Mouse (Mus musculus) right cerebral cortex, adult 2 months (tissue): ENCODE results near the gene Zdhhc14.
"Not testable (repeated sequence)": the region's sequence is repeated elsewhere in the genome, so short reads cannot be mapped to it uniquely, and the experiment has no call there.

Experiments used
- DNase-seq, 2 experiments: peaks; one replicate each; pipeline ENCODE4 v3.0.0; 2021 to 2022; ENCODE audit warnings: low spot score in 2 of 2

Gene Zdhhc14

DNA sequence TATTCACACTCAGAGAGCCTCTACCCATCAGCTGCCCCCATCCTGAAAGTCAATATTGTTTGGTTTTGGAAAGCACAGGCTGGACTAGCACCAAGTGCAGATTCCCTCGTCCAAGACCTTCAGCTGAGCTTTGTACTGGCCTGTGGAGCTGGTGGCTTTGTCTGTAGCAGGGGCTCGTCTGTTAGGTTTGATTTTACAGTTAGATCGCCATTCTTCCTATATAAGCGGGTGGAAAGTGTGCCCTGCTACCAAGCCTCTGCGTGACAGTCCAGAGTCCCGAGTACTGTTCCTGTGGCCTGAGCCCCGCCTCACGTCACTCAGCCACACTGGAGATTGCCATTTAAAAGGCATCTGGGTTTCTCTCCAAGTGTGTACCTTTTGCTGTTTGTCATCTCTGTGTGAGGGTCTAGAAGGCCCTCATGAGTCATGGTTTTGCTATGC is 113.8 kb downstream of the Zdhhc14 start:
- DNase-seq: no peak

DNA sequence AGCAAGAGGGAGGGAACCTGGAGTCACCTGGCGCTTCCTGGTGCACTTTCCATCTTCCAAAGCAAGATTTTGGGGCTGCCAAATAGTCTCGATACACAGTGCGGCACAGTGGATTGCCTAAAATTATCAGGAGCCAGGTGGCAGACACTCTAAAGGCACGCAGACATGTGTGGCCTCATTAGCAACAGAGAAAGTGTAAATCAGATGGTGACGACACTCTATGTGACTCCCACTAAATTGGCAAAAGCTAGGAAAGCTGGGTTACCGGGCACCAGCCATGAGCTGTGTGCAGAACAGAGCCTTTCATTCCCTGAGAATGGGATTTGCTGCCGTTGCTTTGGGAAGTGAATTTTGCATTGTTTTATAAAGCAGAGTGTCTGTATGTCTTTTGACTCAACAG is 115.0 kb downstream of the Zdhhc14 start:
- peak; percentile 23 to 29 for DNase-seq

DNA sequence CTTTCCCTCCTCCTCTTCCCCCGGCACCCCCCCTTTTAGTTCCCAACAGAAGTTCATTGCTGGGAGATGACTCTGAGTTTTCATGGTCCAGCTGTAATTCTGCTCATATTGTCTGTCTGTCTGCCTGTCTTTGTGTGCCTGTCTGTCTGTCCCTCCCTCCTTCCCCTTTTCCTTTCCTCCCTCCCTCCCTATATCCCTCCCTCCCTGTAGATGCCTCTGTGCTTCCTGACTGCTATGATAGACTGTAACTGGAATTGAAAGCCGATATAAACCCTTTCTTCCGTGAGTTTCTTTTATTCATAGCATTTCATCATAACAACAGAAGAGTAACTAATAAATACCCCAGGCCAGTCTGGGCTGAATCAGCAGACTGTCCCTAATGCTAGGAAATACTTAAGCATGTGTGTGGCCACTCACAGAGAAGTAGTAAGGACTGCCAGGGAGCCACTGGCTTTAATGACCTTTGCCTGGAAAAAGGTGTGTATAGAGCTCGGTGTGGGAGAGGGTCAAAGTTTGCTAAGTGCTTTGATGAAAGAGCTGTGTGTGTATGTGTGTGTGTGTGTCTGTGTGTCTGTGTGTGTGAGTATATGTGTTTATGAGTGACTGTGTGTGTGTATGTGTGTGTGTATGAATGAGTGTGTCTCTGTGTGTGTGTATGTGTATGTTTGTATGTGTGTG is 117.7 kb downstream of the Zdhhc14 start:
- no peak for DNase-seq

DNA sequence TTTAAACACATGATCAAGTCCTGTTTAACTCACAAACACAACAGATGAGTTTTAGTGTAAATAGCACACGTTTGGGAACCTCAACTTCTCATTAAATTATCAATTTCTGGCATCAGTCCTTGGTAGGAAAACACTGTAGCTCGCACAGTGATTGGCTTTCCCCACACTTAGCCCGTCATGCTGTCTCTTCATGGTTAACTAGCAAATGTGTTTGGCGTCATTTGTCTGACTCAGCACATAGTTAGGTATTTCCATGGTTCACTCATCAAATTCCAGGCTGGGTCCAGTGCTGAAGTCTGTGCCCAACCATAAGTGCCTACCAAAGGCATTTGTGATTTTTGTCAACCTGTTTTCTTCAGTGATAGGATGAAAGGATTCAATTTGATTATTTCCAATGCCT is 119.9 kb downstream of the Zdhhc14 start:
- DNase-seq: no peak

DNA sequence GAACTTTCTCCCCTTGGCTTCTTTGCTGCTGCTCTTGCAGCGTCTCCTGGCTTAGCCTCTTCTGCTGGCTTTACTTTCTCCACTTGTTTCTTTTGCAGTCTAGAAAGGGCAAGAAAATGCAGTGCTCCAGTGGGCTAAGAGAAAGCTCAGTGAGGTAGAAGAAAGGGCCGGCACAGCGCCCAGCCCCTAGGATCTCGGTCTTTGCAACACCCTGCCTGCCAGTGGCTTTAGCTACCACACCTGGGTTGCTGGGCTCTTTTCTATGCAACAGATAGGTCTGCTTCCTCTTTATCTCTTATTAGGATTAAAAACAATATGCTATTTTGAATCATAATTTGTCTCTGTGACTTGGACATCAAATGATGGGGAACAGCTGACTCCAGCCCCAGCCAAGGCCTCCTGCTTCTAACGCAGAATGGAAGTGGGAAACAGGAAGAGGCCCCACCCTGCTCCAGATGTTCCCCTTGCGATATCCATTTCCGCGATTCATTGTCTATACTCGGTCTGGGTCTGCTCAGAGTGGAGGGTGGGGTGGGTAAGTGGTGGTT is 122.5 kb downstream of the Zdhhc14 start:
- DNase-seq: no peak

DNA sequence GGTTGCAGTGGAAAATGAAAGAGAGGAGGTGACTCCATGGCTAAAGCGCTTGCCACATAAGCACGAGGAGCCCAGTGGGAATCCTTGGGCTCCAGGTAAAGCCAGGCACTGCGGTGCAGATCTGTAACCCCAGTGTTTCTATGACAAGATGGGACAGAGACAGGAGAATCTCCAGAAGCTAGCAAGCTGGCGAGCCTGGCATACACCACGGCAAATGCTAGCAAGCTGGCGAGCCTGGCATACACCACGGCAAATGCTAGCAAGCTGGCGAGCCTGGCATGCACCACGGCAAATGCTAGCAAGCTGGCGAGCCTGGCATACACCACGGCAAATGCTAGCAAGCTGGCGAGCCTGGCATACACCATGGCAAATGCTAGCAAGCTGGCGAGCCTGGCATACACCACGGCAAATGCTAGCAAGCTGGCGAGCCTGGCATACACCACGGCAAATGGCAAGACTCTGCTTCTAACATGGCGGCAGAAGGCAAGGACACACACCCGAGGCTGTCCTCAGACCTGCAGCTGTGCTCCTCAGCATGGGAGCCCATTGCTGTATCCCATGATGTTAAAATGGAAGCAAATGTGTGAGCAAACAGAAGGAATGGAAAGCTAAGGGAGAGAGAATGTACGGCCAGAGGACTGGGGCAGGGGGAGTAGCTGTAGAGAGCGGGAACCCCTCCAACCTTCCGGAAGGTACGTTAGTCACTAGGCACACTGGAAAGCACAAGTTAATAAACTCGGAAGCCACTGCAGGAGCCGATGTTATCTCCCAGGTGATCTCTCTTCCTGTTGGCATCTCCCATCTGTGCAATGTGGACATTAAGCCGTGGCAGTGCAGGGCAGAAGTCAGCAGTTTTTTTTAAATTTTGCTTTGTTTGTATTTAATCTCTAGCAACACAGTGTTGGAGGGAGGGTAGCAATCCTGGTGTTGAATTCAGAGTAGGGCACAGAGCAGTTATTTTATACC is 129.6 kb downstream of the Zdhhc14 start:
- DNase-seq: no peak

DNA sequence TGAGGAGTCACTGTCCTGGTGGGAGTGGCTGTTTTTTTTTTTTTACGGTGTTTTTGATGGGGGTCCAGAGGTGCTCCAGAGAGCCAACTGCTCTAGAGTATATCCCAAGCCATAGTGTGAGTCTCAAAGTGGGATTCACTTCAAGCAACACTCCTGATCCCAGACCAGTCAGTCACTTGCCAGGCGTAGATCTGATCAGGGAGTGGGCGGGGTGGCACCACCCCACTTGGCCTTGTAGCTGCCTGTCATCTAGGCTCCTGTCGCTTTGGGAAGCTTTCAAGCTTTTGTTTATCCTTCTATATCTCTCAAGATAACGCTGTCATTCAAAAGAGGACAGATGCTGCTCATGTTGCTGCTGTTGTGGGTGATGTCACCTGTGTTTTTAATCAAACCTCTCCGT is 130.4 kb downstream of the Zdhhc14 start:
- no peak for DNase-seq

DNA sequence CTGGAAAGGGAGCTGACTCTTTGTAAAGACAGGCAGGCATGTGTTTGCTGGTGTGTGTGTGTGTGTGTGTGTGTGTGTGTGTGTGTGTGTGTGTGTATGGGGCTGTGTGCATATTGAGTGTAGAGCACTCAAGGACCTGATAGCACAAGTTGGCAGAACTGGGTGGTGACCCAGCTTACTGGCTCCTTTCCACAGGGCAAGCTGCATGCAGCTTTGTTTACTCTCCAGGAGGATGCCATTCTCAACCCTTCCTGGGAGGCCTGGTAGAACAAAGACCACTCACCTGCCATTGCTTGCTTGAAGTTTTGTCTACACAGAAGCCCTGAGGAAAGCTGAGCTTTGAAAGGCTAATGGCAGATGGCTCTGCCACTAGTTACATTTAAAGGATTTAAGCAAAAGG is 130.8 kb downstream of the Zdhhc14 start:
- no peak for DNase-seq

DNA sequence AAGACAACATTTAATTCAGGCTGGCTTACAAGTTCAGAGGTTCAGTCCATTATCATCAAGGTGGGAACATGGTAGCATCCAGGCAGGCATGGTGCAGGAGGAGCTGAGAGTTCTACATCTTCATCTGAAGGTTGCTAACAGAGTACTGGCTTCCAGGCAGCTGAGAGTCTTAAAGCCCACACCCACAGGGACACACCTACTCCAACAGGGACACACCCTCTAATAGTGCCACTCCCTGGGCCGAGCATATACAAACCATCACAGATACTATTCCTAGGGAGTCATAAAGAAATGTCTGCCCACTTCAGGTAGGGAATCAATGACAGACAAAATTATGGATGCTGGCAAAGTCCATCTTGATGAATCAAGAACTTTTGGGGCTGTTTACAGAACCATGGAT is 132.5 kb downstream of the Zdhhc14 start:
- DNase-seq: not testable (repeated sequence)

DNA sequence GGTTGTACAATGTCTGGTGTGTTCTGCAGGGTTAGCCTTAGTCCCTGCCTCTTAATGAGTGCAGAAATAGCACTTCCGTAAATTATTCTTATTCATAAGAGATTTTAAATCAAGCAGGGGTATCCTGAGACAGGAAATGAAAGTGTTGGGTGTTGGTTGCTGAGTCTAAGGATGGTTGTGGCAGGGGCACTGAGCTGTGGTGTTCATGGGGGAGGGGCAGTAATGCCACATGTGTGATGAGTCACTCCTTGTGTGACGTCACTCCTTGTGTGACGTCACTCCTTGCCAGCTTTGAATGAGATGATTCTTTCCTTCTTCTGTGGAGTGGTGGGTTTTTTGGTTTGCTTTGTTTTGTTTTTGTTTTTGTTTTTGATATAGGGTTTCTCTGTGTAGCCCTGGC is 134.0 kb downstream of the Zdhhc14 start:
- DNase-seq: no peak

DNA sequence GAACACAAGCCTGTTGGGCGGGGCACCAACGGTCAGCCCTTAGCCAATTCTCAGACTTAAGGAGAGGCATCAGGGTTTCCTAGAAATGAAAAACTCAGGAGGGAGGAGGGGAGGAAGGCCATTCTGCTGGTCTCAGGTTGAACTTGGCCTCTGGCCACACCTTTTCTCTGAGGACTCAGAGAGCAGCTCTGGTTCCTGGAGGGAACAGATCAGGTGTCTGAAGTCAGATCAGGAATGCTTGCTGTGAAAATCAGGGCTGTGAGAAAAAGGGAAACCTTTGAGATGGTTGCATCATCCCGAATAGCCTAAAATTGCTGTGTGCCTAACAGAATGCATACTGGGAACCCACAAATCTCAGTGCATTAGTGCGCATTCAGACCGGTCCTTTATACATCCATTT is 135.3 kb downstream of the Zdhhc14 start:
- DNase-seq: no peak

DNA sequence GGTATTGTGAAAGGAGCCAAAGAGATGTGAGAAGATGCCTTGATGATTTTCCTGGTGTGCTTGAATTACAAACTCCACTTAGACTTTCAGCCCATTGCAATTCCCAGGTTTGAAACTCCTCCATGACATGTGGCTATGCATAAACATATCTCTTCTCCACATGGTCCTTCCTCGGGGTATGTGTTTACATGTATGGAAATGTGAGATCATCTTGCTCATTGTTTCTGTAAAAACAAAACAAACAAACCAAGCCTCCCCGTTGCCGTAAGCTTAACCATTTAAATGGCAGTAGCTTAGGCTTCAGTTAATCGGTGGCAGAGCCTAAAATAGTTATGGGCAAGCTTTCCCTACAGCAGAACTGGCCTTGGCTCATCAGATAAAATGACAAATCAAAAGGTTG is 137.3 kb downstream of the Zdhhc14 start:
- DNase-seq: no peak

DNA sequence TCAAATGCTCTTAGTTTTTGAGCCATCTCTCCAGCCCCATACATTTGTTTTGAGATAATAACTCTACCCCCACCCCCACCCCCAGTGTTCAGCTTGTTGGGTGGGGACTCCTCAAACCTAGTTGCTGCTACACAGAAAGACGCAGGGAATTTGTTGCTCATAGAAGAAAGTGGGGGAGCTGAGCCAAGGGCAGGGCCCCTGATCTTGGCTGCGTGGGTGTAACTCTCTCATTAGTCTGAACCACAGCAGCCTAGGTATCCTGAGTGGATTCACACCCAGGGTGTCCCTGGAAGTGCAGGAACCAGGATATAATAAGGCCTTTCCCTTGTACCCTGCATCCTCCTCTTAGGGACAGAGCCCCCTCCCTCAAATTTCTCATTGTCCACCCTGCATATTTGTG is 142.9 kb downstream of the Zdhhc14 start:
- DNase-seq: no peak

DNA sequence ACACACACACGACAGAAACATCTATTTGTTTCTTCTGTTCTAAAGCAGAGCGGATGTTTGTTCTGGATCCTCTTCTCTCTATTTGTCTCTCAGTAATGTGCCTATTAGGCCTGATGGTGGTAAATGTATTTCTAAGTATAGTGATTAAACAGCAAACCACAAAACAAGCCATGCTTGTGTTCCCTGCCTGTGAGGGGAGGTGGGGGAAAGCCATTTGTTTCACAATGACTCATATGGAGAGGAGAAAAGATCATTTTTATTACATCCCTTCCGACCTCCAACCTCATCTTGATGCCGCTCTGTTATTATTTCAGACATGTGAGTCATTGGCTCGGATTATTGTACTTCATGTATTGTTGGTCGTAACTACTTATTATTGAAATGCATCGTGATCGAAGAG is 149.1 kb downstream of the Zdhhc14 start:
- DNase-seq: no peak

DNA sequence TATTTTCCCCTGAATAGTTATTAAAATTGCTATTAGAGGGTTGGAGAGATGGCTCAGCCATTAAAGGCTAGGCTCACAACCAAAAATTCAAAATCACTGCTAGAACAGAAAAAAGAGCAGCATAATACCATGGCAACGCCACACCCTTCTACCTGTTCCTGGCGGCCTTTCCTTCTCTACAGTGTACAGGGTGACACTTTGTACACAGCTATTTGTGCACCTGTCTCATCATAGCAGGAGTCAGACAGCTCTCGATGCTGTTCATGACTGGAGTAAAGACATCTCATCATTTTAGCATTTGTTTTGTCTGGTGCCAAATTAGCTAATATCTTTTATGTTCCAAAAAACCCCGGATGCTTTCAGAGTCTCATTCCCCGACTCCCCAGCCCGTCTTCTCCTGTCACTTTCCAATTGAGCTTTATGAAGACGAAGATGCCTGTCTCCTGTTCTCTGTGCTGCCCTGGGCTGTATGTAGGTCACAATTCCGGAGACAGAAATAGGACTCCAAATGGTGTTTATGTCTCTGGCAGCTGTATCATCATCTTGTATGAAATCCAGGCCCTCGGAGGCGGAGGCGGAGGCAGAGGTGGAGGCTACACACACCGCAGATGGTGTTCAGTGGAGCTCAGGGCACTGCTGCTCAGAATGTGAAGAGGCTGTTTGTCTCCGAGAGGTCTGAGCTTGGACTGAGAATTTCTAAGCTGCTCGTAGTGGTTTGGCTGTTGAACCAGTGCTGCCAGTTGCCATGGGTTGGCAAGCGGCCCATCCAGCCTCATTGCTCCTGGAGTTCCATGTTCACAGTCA is 150.8 kb downstream of the Zdhhc14 start:
- DNase-seq: peak; percentile 86

DNA sequence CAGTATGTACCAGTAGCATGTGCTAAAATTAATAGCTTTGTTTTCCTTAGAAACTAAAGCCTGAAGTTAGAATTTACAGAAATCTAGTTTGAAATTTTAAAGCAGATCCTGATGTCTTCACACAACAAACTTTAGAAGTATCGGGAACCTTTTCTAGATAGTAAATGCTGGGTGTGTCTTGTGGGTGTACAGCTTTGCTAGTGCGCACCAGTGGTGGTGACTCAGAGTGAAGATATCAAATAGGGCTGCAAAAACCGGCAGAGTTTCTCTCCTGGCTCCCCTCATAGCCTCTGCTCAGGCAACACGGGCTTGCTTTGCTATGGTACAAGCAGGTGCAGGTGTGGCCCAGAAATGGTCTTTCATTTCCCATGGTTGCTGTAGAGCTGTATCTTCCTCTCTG is 157.8 kb downstream of the Zdhhc14 start:
- DNase-seq: no peak

DNA sequence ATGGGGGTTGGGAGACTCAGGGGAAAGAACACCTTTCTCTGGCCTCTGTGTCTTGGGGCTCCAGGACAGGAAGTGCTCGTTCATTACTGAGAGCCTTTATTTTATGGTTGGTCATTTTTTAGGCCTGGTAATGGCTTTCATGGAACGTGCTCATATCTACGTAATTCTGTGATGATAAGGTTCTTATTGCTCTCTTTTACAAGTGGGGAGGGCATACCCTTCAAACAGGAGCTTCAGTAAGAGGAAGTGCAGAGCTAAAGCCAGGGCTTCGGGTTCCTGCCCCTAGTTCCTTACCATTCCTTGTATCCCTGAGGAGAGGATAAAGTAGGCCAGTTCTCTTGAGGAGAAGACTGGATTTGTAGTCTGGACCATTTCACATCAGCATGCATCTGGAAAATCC is 158.3 kb downstream of the Zdhhc14 start:
- DNase-seq: no peak

DNA sequence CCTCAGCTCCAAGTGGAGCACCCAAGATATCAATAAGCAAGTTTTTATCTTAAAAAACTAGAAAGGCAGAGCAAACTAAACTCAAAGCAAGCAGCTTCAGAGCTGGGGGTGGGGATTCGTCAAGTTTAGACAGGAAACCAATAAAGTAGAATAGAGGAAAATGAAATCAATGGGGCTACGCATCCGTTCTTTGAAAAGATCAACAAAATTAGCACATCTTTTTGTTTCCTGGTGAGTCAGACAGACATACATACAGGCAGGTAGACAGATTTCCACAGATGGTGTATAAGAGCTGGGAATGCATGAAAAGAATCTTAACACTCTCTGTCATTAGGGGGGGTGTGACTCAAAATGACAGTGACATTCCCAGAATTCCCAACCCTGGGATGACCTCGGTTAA is 159.2 kb downstream of the Zdhhc14 start:
- DNase-seq: no peak

DNA sequence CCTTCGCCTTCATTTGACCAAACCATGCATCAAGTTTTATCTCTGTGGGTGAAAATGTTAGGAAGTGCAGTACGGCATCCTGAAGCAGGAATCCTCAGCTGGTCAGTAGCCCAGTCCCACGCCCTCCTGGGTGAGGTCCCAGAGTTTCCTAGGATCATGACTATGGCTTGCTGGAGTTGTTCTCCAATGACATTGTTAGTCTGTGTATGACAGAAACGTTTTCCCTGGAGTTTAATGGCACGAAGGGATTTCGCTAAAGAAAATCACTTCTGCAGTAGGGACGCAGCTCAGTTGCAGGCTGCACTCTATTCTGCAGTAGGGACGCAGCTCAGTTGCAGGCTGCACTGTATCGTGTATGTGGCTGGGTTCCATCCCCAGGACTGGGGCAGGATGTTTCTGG is 161.6 kb downstream of the Zdhhc14 start:
- DNase-seq: no peak

DNA sequence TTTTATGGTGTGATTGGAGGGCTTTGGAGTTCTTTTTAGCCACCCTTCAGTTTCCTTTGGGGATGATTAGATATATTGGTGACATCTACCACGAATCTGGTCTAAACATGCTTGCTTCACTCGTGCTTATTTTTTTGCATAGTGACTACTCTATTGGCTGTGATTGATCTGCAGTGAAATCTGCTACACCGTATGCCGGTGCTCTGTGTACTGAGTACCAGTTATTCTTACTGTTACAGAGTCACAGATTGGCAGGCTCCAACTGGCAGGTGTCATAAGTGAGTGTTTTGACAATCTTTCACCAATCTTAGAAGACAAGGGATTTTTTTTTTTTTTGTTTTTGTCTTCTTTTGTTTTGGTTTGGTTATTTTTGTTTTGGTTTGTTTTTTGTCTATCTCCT is 163.2 kb downstream of the Zdhhc14 start:
- no peak for DNase-seq

DNA sequence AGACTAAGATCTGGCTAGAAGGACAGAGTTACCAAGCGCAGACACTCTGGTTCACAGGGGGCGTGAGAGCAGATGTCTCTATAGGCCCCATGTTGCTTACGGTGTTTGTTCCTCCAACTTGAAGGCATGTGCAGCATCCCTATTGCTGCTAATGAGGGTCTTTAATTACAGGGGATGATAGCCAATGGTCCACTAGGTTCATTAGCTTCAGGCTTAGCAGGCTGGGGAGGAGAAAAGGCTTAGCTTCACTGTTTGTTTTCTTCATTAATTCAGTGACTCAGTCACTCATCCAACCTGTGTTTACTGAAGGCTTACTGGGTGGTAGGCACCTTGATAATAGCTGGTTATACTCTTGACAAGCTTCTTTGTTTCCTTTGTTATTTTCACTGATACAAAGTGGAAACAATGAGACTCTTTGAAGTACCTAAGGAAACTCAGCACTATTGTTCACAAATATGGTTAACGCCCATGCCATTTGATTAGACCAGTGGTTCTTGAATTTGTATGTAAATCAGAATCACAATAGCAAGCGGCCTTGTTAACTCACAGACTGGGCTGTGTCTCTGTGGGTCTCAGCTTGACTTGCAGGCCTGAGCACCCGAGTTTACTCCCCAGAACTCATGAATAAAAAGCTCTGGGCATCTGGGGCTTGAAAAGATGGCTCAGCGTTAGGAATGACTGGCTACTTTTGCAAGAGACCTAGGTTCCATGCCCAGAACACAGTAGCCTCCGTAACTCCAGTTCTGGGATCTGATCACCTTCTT is 168.1 kb downstream of the Zdhhc14 start:
- no peak for DNase-seq
